Mouse (Mus musculus) G1E (cell line): Measurements from ENCODE around the gene Wdr95. TPM values are rescaled to one million over a fixed set of nuclear protein-coding genes. Genes with fewer than 3 reads are reported as not detected.

Experiments
- ATAC-seq: 2 replicates; pipeline ENCODE4 v1.8.0; 2016; ENCODE audit warnings: mild to moderate bottlenecking; ENCODE audit not compliant: insufficient number of reproducible peaks, poor library complexity, low FRiP score, severe bottlenecking; ENCODE audit errors: extremely low read depth
- DNase-seq: peaks from one replicate; pipeline ENCODE4 v3.0.0; 2012; ENCODE audit warnings: low spot score
- H3K27me3 ChIP-seq: 2 replicates; pipeline ENCODE4 v1.6.1; 2012; ENCODE audit warnings: mild to moderate bottlenecking, low read length, inconsistent platforms; ENCODE audit not compliant: insufficient read depth
- H3K36me3 ChIP-seq: replicated peaks from 2 replicates; pipeline ENCODE3; 2012; ENCODE audit warnings: mild to moderate bottlenecking, inconsistent platforms
- H3K4me1 ChIP-seq: 2 replicates; pipeline ENCODE4 v1.6.1; 2012; ENCODE audit warnings: low read depth, low read length, inconsistent platforms, mixed read lengths; ENCODE audit not compliant: insufficient read depth
- H3K4me3 ChIP-seq: 2 replicates; pipeline ENCODE4 v1.5.1; 2012; ENCODE audit warnings: low read depth, mild to moderate bottlenecking, inconsistent platforms, low read length, moderate library complexity, mixed read lengths
- H3K9me3 ChIP-seq: replicated peaks from 2 replicates; pipeline ENCODE4 v1.6.1; 2012; ENCODE audit warnings: inconsistent platforms
- CTCF ChIP-seq: IDR thresholded peaks from 2 replicates; pipeline ENCODE4 v1.5.1; 2012; ENCODE audit warnings: low read depth, low read length, inconsistent platforms, mixed read lengths
- GATA1 ChIP-seq: IDR thresholded peaks from 2 replicates; pipeline ENCODE4 v1.6.1; 2012; ENCODE audit warnings: borderline replicate concordance, low read length, inconsistent platforms, mixed read lengths
- GATA2 ChIP-seq: IDR thresholded peaks from 2 replicates; pipeline ENCODE4 v1.6.1; 2012; ENCODE audit warnings: low read depth, low read length, inconsistent platforms, borderline replicate concordance
- POLR2AphosphoS5 ChIP-seq: IDR thresholded peaks from 2 replicates; pipeline ENCODE4 v1.6.1; 2012; ENCODE audit warnings: low read depth, low read length, inconsistent platforms; ENCODE audit not compliant: insufficient replicate concordance
- TAL1 ChIP-seq: conservative IDR thresholded peaks from 2 replicates; pipeline ENCODE4 v1.6.1; 2012; ENCODE audit warnings: low read depth, low read length, inconsistent platforms, mixed read lengths
- polyA plus RNA-seq: library from polyadenylated mRNA; stranded (reverse); fragments of >175 nt; gene quantifications from 2 replicates; pipeline ENCODE4 v1.2.3, GENCODE M21; 2012
- total RNA-seq, 2 experiments: library from RNA; stranded (forward) in 1 of 2; stranded (reverse) in 1 of 2; fragments of 200-1000 nt in 1 of 2; fragments of >200 nt in 1 of 2; fragmentation: Nextera tagmentation in 1 of 2; gene quantifications; 2 replicates each; pipeline ENCODE4 v1.2.3; 2014 to 2017

Gene Wdr95
- total and polyA plus RNA-seq, 3 experiments: not detected

DNA sequence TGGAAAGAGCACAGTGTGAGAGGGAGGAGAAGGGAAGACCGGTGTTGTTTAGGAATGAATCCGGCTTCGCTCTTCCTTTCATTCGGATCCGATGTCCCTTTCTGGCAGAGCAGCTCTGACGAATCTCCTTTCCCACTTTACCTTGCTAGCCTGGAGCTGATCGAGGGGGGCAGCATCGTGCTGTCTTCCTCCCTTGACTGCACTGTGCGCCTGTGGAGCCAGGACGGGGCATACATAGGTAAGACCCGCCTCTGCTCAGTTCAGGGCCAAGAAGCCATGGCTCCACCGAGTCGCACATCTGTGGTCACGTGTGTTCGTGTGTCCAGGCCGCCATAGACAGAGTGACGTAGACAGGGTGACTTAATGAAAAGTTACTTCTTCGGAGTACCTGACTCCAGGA is 68.9 kb downstream of the Wdr95 start:
- no peak for ATAC-seq
- no peak for DNase-seq

DNA sequence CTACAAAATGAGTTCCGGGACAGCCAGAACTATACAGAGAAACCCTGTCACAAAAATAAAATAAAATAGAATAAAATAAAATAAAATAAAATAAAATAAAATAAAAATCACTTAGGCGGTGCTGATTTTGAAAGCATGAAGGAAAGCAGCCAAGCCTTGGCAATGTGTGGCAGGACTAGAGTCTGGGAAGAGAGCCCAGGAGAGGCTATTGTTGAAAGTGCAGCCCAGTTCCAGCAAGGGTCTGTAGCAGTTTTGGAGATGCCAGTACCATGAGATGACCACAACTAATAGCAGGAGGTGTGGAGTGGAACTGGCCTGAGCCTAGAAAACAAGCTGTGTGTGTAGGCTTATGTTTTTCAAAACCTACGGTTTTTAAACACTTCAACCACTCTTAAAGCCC is 73.5 kb downstream of the Wdr95 start:
- Histone ChIP-seq H3K4me3 (no peak overlapping the region), H3K4me1 (no peaks in the 10 kb centered on the region)

More for the DNA sequence above, 68.9 kb downstream of the Wdr95 start:
- Histone ChIP-seq H3K27me3 (peaks cover 2% of the 10 kb centered on the region; the same call in 1 of the 2 replicates), H3K9me3 (peaks cover 8% of the 10 kb centered on the region), H3K4me1 (no peaks in the 10 kb centered on the region), H3K36me3 (no peaks in the 10 kb centered on the region), H3K4me3 (no peak overlapping the region)
- TF ChIP-seq POLR2AphosphoS5: no peak

DNA sequence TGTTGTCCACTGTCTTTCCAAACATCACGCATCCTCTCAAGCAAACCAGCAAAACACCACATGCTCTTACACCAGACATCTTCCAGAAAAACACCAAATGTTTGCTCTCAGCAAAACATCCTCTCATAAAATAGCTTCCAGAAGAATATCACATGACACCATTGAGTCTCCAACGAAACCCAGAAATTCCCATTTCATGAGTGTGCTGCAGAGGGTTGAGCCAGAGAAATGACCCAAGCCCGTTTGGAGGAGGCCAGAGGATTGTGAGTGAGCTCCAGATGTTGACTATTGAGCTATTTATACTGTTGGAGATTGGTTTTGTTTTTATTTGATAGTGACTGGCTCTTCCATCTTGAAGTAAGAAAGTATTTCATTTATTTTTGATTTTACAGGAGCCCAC is 74.8 kb downstream of the Wdr95 start:
- ATAC-seq: no peak

More for the DNA sequence above, 73.5 kb downstream of the Wdr95 start:
- DNase-seq (no peak), ATAC-seq (no peak)
- TF ChIP-seq POLR2AphosphoS5 (no peak), CTCF (no peak), TAL1 (no peak), GATA2 (no peak), GATA1 (no peak)
- no peaks in the 10 kb centered on the region for H3K9me3 ChIP-seq
- peaks cover 2% of the 10 kb centered on the region; the same call in 1 of the 2 replicates for H3K27me3 ChIP-seq
- H3K36me3 ChIP-seq: no peaks in the 10 kb centered on the region

DNA sequence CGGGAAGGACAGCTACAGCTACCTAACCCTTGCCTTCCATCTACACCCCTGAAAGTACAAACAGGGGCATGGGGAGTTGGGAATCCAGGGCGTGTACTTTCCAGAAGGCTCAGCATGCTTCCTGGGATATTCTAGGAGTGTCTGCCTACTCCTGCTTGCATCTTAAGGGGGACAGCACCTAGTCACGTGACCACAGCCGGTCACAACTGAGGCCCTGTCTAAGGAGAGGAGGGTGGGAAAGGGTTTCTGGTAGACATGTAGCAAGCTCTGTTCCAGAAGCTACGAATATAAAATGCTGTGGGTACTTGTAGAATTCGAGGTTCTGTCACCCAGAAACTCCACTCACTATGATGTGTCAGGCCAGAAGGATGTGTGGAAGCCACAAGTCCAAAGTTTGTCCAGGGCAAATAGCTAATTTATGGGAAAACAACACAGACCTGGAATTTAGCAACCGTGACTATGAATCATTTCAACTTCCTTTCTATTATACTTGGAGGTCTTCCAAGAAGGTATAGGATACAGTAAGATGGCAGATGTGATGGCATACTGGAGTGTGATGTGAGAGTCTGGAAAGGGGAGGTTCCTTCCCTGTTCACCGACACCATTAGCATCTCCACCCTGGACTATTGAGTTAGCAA is 78.7 kb downstream of the Wdr95 start:
- TF ChIP-seq TAL1 (no peak), CTCF (no peak), GATA1 (no peak), GATA2 (no peak), POLR2AphosphoS5 (no peak)
- Histone ChIP-seq H3K4me3 (no peak overlapping the region), H3K36me3 (no peaks in the 10 kb centered on the region), H3K9me3 (no peaks in the 10 kb centered on the region), H3K27me3 (0 out of 2 replicates have a peak, but pooled peaks cover 2% of the 10 kb centered on the region), H3K4me1 (no peaks in the 10 kb centered on the region)
- DNase-seq (no peak), ATAC-seq (no peak)

More for the DNA sequence above, 74.8 kb downstream of the Wdr95 start:
- Histone ChIP-seq H3K9me3 (no peaks in the 10 kb centered on the region), H3K36me3 (no peaks in the 10 kb centered on the region), H3K4me3 (no peak overlapping the region), H3K27me3 (no peaks in the 10 kb centered on the region), H3K4me1 (no peaks in the 10 kb centered on the region)
- TF ChIP-seq TAL1 (no peak), POLR2AphosphoS5 (no peak), GATA2 (no peak), CTCF (no peak), GATA1 (no peak)
- no peak for DNase-seq

DNA sequence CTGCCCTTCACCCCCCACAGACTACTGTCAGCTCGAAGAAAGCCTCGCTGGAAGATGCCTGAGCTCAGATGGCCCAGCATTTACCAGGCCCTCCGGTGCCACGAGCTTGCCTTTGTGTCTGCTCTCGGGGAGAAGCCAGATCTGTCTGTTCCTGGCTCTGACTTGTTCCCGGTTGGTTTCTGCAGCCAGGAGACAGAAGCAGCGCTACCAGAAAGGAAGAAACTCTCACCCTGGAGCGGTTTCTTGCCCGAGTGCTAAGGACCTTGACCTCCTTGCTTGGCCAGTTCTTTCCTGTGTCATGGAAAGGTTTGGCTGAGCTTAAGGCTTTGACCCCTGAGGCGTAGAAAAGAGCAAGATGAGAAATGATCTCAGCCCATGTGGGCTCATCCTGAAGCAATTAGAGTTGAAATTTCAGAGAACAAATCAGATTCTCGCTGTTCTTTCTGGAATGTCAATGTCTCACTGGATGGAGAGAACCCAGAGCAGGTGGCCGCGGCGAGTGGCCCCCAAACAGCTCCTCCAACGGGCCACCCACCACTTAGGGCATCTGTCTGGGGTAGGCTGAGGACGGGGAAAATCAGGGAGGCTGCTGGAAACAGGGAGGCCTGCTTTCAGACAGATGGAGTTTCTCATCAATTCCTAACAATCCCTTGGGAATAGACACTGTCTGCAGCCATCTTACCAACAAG is 83.1 kb downstream of the Wdr95 start:
- DNase-seq (no peak), ATAC-seq (no peak)
- no peak overlapping the region for H3K4me3 ChIP-seq
- TF ChIP-seq GATA1 (no peak), POLR2AphosphoS5 (no peak), CTCF (no peak), TAL1 (no peak), GATA2 (no peak)
- H3K36me3 ChIP-seq: peaks cover 31% of the 10 kb centered on the region
- 0 out of 2 replicates have a peak, but pooled peaks cover 2% of the 10 kb centered on the region for H3K27me3 ChIP-seq
- H3K4me1 ChIP-seq: peaks cover 4% of the 10 kb centered on the region; the same call in 1 of the 2 replicates
- H3K9me3 ChIP-seq: no peaks in the 10 kb centered on the region

DNA sequence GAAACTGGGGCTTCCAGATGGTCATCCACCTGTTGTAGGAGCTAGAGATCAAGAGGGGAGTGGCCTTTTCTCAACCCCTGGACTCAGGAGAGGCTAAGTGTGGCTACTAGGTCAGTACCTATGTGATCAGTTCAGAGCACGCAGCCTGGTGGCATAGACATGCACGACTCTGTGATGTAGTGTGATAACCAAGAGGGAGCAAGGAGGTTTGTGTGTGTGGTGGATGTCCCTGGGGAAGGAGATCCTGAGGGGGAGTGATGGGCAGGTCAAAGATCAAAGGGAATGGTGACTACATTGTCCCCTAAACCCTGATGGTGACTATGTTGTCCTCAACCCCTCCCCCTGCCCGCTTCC is 83.7 kb downstream of the Wdr95 start:
- Histone ChIP-seq H3K27me3 (0 out of 2 replicates have a peak, but pooled peaks cover 2% of the 10 kb centered on the region), H3K36me3 (peaks cover 36% of the 10 kb centered on the region), H3K4me3 (no peak overlapping the region), H3K9me3 (no peaks in the 10 kb centered on the region), H3K4me1 (peaks cover 4% of the 10 kb centered on the region; the same call in 1 of the 2 replicates)
- TF ChIP-seq GATA2 (no peak), POLR2AphosphoS5 (no peak)
- DNase-seq: no peak
- no peak for ATAC-seq
